Mouse (Mus musculus) cerebellum, adult 2 months (tissue): ENCODE results near the gene Gm49395. TPM values are rescaled to one million over a fixed set of nuclear protein-coding genes. Genes with fewer than 3 reads are reported as not detected.

ENCODE experiments used
- DNase-seq, 2 experiments: peaks; one replicate each; pipeline ENCODE4 v3.0.0; 2021
- H3K27ac ChIP-seq: fragments of 200-500 bp; 2 replicates; pipeline ENCODE4 v1.5.1; 2012; ENCODE audit warnings: low read length, control low read depth, inconsistent platforms; ENCODE audit not compliant: insufficient read depth
- H3K27me3 ChIP-seq: fragments of 200-500 bp; 2 replicates; pipeline ENCODE4 v1.6.1; 2012; ENCODE audit warnings: inconsistent platforms, mild to moderate bottlenecking, low read length, moderate library complexity; ENCODE audit not compliant: control insufficient read depth, insufficient read depth
- H3K4me1 ChIP-seq: fragments of 200-500 bp; 2 replicates; pipeline ENCODE4 v1.6.1; 2011; ENCODE audit warnings: low read length; ENCODE audit not compliant: control insufficient read depth, insufficient read depth
- H3K4me3 ChIP-seq: fragments of 200-500 bp; replicated peaks from 2 replicates; pipeline ENCODE3; 2011; ENCODE audit warnings: mild to moderate bottlenecking, low read depth, low read length, control low read depth; ENCODE audit not compliant: insufficient read depth
- CTCF ChIP-seq: fragments of 200-500 bp; IDR thresholded peaks from 2 replicates; pipeline ENCODE4 v1.5.1; 2011; ENCODE audit warnings: low read depth, mild to moderate bottlenecking, control low read depth, low read length, moderate library complexity, borderline replicate concordance; ENCODE audit not compliant: insufficient read depth
- POLR2A ChIP-seq: fragments of 200-500 bp; IDR thresholded peaks from 2 replicates; pipeline ENCODE4 v1.6.1; 2011; ENCODE audit warnings: low read length, control low read depth, borderline replicate concordance; ENCODE audit not compliant: insufficient read depth
- WGBS: fragments of 180-500 bp; shearing (Covaris S2); methylation state at CpG from one replicate; pipeline ENCODE4 v1.1.7; 2018; 5-methylcytosine and 5-hydroxymethylcytosine counted together
- polyA plus RNA-seq: library from polyadenylated mRNA; depleted of rRNA; stranded (reverse); fragments of >200 nt; gene quantifications from 2 replicates; pipeline ENCODE4 v1.2.3, GENCODE M21; 2012

Gm49395 gene
- polyA plus RNA-seq, 1 experiment: 0.80 TPM

DNA sequence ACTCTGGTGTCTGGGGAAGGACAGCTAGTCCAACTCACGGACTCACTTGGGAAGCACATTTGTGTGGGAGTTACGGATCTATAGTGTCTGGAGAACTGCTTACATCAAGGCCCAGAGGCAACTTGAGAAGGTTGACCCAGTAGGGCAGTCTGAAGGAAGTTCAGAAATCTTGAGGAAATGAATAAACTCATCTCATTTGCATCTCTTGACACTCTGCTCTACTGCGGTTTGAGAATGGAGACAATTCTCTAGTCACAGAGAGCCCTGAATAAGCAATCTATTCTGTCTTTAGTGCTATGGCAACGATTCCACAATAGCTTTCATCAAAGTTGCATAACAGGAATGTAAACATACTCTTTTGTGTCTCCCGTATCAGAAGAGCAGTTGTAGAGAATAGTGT, 4.8 kb downstream of the Gm49395 start:
- no peaks in the 10 kb centered on the region for H3K27me3 ChIP-seq
- DNase-seq: no peak
- no peak overlapping the region for H3K4me3 ChIP-seq
- no peak overlapping the region for H3K27ac ChIP-seq
- H3K4me1 ChIP-seq: no peaks in the 10 kb centered on the region
- 56% methylated on average over 5 of the region's 5 CpGs for WGBS
- no peak for TF ChIP-seq CTCF
- no peak for TF ChIP-seq POLR2A

DNA sequence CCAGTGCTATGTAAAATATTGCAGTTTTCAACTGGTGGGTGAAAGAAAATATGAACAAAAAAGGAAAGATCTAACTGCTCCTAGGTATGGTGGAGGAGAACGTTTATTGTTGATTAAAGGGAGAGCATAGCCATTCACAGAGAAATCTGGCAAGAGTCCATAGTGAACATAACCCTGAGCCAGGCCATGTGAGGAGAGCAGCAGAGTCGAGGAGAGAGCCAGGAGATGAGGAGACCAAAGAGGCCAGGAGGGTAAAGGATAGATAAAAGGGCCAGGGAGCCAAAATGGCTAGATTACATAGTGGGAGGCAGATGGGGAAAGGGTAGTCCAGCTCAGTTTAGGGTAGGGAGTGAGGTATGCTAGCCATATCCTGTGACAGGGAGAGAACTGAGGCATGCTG, 5.5 kb downstream of the Gm49395 start:
- no peaks in the 10 kb centered on the region for H3K27me3 ChIP-seq
- no peaks in the 10 kb centered on the region for H3K4me1 ChIP-seq
- H3K27ac ChIP-seq: no peak overlapping the region
- TF ChIP-seq POLR2A (no peak), CTCF (no peak)
- 5% methylated on average over 2 of the region's 2 CpGs for WGBS
- no peak overlapping the region for H3K4me3 ChIP-seq
- no peak for DNase-seq

DNA sequence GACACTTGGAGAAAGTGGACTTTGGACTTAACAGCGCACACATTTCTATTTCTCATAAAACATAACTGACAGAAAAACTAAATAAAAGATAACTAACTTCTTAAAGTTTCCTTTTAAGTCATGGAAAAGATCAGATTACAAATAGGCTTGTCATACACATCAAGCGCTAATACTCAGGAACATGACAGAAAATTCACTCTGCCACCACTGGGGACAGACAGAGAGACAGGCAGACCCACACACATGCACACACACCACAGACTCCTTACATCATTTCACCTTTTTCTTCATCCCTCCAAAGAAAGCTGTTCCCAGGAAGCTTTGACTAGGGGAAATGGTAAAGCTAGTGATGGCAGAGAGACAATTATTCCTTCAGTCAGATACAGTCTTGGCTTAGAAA, 6.3 kb downstream of the Gm49395 start:
- no peaks in the 10 kb centered on the region for H3K4me1 ChIP-seq
- 97% methylated on average over 2 of the region's 2 CpGs for WGBS
- H3K4me3 ChIP-seq: no peak overlapping the region
- no peak for TF ChIP-seq POLR2A
- TF ChIP-seq CTCF: no peak
- no peak for DNase-seq
- no peak overlapping the region for H3K27ac ChIP-seq
- H3K27me3 ChIP-seq: no peaks in the 10 kb centered on the region

DNA sequence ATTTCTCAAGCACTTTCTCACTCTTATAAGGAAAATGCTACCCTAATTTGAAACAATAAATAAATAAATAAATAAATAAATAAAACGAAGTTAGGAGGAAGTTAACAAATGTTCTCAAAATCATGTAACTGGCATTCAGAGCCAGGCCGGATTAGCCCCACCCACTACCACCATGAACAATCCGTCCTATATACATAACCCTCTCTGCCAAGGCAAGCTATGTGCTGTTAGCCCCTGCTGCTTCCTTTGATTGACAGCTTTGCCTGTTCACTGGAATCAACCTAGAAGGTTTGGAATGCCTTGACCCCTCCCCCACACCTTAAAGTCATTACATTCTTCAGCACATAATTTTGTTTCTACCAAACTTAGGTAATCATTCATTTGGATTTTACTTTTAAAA, 10.2 kb downstream of the Gm49395 start:
- H3K4me3 ChIP-seq: no peak overlapping the region
- TF ChIP-seq POLR2A (no peak), CTCF (no peak)
- H3K4me1 ChIP-seq: peaks cover 3% of the 10 kb centered on the region; the same call in 1 of the 2 replicates
- H3K27me3 ChIP-seq: no peaks in the 10 kb centered on the region
- 61% methylated on average over 3 of the region's 3 CpGs for WGBS
- no peak for DNase-seq
- no peak overlapping the region for H3K27ac ChIP-seq

DNA sequence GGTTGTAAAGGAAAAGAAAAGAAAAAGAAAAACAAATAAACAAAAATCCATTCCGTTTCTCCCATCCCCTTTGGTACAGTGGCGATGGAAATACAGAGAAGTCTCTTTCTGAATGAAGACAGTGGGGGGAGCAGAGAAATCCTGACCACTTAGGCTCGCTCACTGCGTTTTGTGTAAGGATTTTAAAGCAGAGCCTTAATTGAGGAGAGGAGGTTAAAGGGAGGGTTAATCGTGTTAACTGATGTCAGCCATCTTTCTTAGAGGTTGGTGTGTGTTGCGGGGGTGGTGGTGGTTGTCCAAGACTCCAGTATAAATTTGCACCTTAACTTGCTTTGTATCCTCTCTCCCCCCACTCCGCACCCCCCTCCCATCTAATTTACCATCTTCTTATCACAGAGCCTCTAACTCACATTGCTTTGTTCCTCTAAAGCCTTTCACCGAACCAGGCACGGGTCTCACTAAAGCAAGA, 10.7 kb downstream of the Gm49395 start:
- WGBS: 56% methylated on average over 9 of the region's 9 CpGs
- TF ChIP-seq CTCF (no peak), POLR2A (no peak)
- H3K27ac ChIP-seq: no peak overlapping the region

DNA sequence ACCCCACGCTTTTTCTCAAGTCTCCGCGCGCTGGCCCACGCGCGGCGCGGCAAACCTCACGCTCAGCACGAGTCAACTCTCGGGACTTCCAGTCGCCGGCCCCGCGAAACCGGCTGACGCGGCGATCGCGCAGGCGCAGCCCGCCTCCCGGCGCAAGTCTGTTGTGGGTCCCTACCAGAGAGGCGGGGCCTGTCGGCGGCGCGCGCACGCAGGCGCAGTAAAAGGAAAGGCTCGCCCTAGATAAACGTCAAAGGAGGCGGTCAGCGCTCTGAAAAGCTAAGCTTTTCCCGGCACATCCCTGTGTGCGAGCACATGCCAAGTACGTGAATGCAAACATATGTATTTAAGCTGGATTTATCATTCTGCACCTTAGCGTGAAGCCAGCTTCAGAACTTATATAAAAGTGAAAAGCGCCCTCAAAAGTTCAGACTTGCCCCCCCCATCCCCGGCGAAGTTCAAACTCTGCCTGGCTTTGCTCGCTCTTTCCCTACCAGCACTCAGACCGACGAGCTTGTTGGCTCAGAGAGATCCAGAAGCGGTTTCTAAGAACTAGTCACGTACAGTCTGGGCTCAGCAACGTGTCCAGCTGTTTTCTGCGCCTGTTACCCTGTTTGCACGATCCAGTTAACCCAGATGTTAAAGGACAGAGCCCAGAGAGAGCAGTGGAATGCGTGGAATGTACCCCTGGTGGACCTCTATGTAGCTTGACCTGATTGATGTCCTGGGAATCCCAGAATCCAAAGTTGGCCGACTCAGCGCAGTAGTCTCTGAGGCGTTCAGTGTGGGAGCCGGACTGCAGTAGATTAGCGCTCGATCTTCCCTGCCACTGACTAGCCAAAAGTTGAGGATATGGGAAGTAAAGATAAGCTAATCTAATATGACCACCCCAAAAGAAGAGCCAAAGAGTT, 11.4 kb downstream of the Gm49395 start, which contains the start of gene Pelo:
Gene Pelo (minus strand): TSS at position 118 of the 908 bp plus-strand sequence.
- WGBS: under 1% methylated on average over 60 of the region's 60 CpGs
- Histone ChIP-seq H3K27ac (no peak within 1 kb of the TSS), H3K4me3 (peak within 1 kb of the TSS; percentile 97), H3K4me1 (peaks cover 3% of the 10 kb centered on the region; the same call in 1 of the 2 replicates), H3K27me3 (no peaks in the 10 kb centered on the region)
- DNase-seq: peak; percentile 92 to 94
- TF ChIP-seq POLR2A: peak; percentile 76
- no peak for TF ChIP-seq CTCF

More for the DNA sequence above, 10.7 kb downstream of the Gm49395 start:
- no peak overlapping the region for H3K4me3 ChIP-seq
- no peaks in the 10 kb centered on the region for H3K27me3 ChIP-seq
- H3K4me1 ChIP-seq: peaks cover 3% of the 10 kb centered on the region; the same call in 1 of the 2 replicates
- no peak for DNase-seq

DNA sequence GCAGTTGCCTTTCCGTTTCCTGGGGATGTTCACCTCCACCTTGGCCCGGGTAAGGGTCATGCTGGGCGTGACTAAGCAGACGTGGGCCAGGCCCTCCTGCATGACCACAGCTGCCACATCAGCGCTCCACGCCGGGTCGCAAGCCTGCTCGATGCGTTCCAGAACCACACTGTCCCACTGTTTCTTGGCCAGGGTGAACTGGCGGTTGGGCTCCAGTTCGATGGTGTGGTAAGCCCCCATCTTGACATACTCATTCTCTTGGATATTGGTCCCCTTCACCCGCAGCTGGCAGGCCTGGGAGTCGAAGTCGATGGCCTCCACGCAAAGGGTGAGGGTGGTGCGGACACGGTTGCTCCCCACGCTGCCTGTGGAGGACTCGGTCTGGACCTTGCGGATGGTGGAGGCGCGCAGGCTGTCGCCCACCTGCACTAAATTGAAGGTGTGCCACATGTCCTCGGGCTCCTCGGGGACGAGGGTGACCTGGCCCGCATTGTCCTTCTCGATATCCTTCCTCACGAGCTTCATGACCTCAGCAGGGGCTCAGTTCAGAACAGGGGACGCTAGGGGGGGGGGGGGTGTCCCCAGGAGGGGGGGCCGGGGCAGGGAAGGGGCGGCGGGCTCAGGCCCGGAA, 12.2 kb downstream of the Gm49395 start:
- H3K4me1 ChIP-seq: peaks cover 3% of the 10 kb centered on the region; the same call in 1 of the 2 replicates
- no peak overlapping the region for H3K27ac ChIP-seq
- 2% methylated on average over 32 of the region's 35 CpGs for WGBS
- no peaks in the 10 kb centered on the region for H3K27me3 ChIP-seq
- DNase-seq: peak in 1 of 2 experiments; percentile 37
- H3K4me3 ChIP-seq: peak overlapping the region; percentile 97
- TF ChIP-seq POLR2A: no peak
- TF ChIP-seq CTCF: no peak
